Mouse (Mus musculus) embryonic facial prominence, embryonic 15.5 days (tissue): ENCODE measurements at regions not wholly inside any gene's neighbourhood (a gene's known extent, or its start where the extent isn't known, plus 50 kb on each side); places are given as distances from the start of the nearest gene placed in this dataset.

Experiments used
- ATAC-seq: fragments of 200-750 bp; cut with Nextera tagmentation; 2 replicates; pipeline ENCODE4 v1.8.0; 2017; ENCODE audit warnings: low read depth, moderate TSS enrichment; ENCODE audit not compliant: insufficient number of reproducible peaks, low FRiP score, low TSS enrichment
- H3K27ac ChIP-seq: fragments of 300-500 bp; sonication (generic); replicated peaks from 2 replicates; pipeline ENCODE4 v1.5.1; 2015; ENCODE audit warnings: mild to moderate bottlenecking, inconsistent platforms
- H3K27me3 ChIP-seq: fragments of 300-500 bp; sonication (generic); 2 replicates; pipeline ENCODE4 v1.6.1; 2015; ENCODE audit warnings: inconsistent platforms
- H3K36me3 ChIP-seq: fragments of 300-500 bp; sonication (generic); 2 replicates; pipeline ENCODE4 v1.6.1; 2015; ENCODE audit warnings: mild to moderate bottlenecking, inconsistent platforms
- H3K4me1 ChIP-seq: fragments of 300-500 bp; sonication (generic); 2 replicates; pipeline ENCODE4 v1.6.1; 2015; ENCODE audit warnings: inconsistent platforms
- H3K4me2 ChIP-seq: fragments of 300-500 bp; sonication (generic); replicated peaks from 2 replicates; pipeline ENCODE4 v1.6.1; 2015; ENCODE audit warnings: mild to moderate bottlenecking, inconsistent platforms
- H3K4me3 ChIP-seq: fragments of 300-500 bp; sonication (generic); replicated peaks from 2 replicates; pipeline ENCODE4 v1.5.1; 2015; ENCODE audit warnings: mild to moderate bottlenecking, inconsistent platforms
- H3K9ac ChIP-seq: fragments of 300-500 bp; sonication (generic); 2 replicates; pipeline ENCODE4 v1.6.1; 2015; ENCODE audit warnings: inconsistent platforms
- H3K9me3 ChIP-seq: fragments of 300-500 bp; sonication (generic); replicated peaks from 2 replicates; pipeline ENCODE4 v1.6.1; 2016; ENCODE audit warnings: inconsistent platforms
- WGBS: fragments of 180-500 bp; shearing (Covaris S2); methylation state at CpG from one replicate; pipeline ENCODE4 v1.1.7; 2015; 5-methylcytosine and 5-hydroxymethylcytosine counted together

GRCm38 (mm10) chr14:108152981-108153380 is 761.0 kb downstream of the Slitrk1 start:
- H3K4me1 ChIP-seq = no peaks in the 10 kb centered on the region
- H3K27ac ChIP-seq = no peak overlapping the region
- no peak overlapping the region for H3K9ac ChIP-seq
- H3K36me3 ChIP-seq = no peaks in the 10 kb centered on the region
- H3K27me3 ChIP-seq = no peaks in the 10 kb centered on the region
- no peak overlapping the region for H3K4me2 ChIP-seq
- no peaks in the 10 kb centered on the region for H3K9me3 ChIP-seq
- H3K4me3 ChIP-seq = no peak overlapping the region
- 67% methylated on average over 5 of the region's 5 CpGs for WGBS
- no peak for ATAC-seq

- Histone ChIP-seq H3K9me3 (no peaks in the 10 kb centered on the region), H3K27ac (no peak overlapping the region), H3K4me2 (no peak overlapping the region), H3K27me3 (no peaks in the 10 kb centered on the region), H3K4me3 (no peak overlapping the region), H3K36me3 (no peaks in the 10 kb centered on the region), H3K4me1 (no peaks in the 10 kb centered on the region), H3K9ac (no peak overlapping the region)
- 92% methylated on average over 2 of the region's 2 CpGs for WGBS
- no peak for ATAC-seq
Observed at GRCm38 (mm10) chr14:108123147-108123546, 790.8 kb downstream of the Slitrk1 start.

GRCm38 (mm10) chr14:108105009-108105408 is 808.9 kb downstream of the Slitrk1 start:
- WGBS = 72% methylated on average over 2 of the region's 2 CpGs
- ATAC-seq = no peak
- H3K9me3 ChIP-seq = no peaks in the 10 kb centered on the region

GRCm38 (mm10) chr14:108090965-108091364 is 823.0 kb downstream of the Slitrk1 start:
- Histone ChIP-seq H3K4me3 (no peak overlapping the region), H3K27ac (no peak overlapping the region), H3K9ac (no peak overlapping the region), H3K9me3 (no peaks in the 10 kb centered on the region), H3K4me1 (no peaks in the 10 kb centered on the region), H3K27me3 (no peaks in the 10 kb centered on the region), H3K4me2 (no peak overlapping the region), H3K36me3 (no peaks in the 10 kb centered on the region)
- WGBS = 79% methylated on average over 2 of the region's 2 CpGs
- ATAC-seq = no peak

More at GRCm38 (mm10) chr14:108105009-108105408, 808.9 kb downstream of the Slitrk1 start:
- Histone ChIP-seq H3K4me1 (no peaks in the 10 kb centered on the region), H3K9ac (no peak overlapping the region), H3K4me3 (no peak overlapping the region), H3K4me2 (no peak overlapping the region), H3K27me3 (no peaks in the 10 kb centered on the region), H3K36me3 (no peaks in the 10 kb centered on the region), H3K27ac (no peak overlapping the region)

- Histone ChIP-seq H3K9ac (no peak overlapping the region), H3K36me3 (no peaks in the 10 kb centered on the region), H3K9me3 (no peaks in the 10 kb centered on the region), H3K4me3 (no peak overlapping the region), H3K27ac (no peak overlapping the region), H3K4me2 (no peak overlapping the region), H3K27me3 (no peaks in the 10 kb centered on the region), H3K4me1 (no peaks in the 10 kb centered on the region)
- WGBS = 75% methylated on average over 2 of the region's 2 CpGs
- no peak for ATAC-seq
Observed at GRCm38 (mm10) chr14:108049997-108050396, 864.0 kb downstream of the Slitrk1 start.

GRCm38 (mm10) chr14:108035959-108036358 is 878.0 kb downstream of the Slitrk1 start:
- whole genome bisulfite sequencing = 78% methylated on average over 1 of the region's 1 CpGs
- no peaks in the 10 kb centered on the region for H3K27me3 ChIP-seq
- H3K36me3 ChIP-seq = no peaks in the 10 kb centered on the region
- H3K4me3 ChIP-seq = no peak overlapping the region
- no peak overlapping the region for H3K9ac ChIP-seq
- H3K9me3 ChIP-seq = no peaks in the 10 kb centered on the region
- no peak overlapping the region for H3K4me2 ChIP-seq
- ATAC-seq = no peak
- H3K27ac ChIP-seq = no peak overlapping the region
- no peaks in the 10 kb centered on the region for H3K4me1 ChIP-seq

GRCm38 (mm10) chr14:108034162-108034561 is 879.8 kb downstream of the Slitrk1 start:
- no peaks in the 10 kb centered on the region for H3K27me3 ChIP-seq
- no peaks in the 10 kb centered on the region for H3K9me3 ChIP-seq
- no peaks in the 10 kb centered on the region for H3K4me1 ChIP-seq
- no peak for ATAC-seq
- H3K4me3 ChIP-seq = no peak overlapping the region
- 57% methylated on average over 1 of the region's 1 CpGs for WGBS
- no peak overlapping the region for H3K9ac ChIP-seq
- H3K27ac ChIP-seq = no peak overlapping the region
- H3K36me3 ChIP-seq = no peaks in the 10 kb centered on the region
- no peak overlapping the region for H3K4me2 ChIP-seq

GRCm38 (mm10) chr14:108022551-108022950 is 891.4 kb downstream of the Slitrk1 start:
- WGBS = 57% methylated on average over 3 of the region's 3 CpGs
- H3K9ac ChIP-seq = no peak overlapping the region
- ATAC-seq = no peak
- no peaks in the 10 kb centered on the region for H3K36me3 ChIP-seq
- no peaks in the 10 kb centered on the region for H3K9me3 ChIP-seq
- no peak overlapping the region for H3K27ac ChIP-seq
- H3K4me3 ChIP-seq = no peak overlapping the region
- H3K27me3 ChIP-seq = no peaks in the 10 kb centered on the region
- H3K4me1 ChIP-seq = no peaks in the 10 kb centered on the region
- H3K4me2 ChIP-seq = no peak overlapping the region

- Histone ChIP-seq H3K36me3 (no peaks in the 10 kb centered on the region), H3K27ac (no peak overlapping the region), H3K9me3 (no peaks in the 10 kb centered on the region), H3K27me3 (no peaks in the 10 kb centered on the region), H3K4me3 (no peak overlapping the region), H3K4me2 (no peak overlapping the region), H3K4me1 (no peaks in the 10 kb centered on the region), H3K9ac (no peak overlapping the region)
- WGBS = 40% methylated on average over 1 of the region's 1 CpGs
- ATAC-seq = no peak
Observed at GRCm38 (mm10) chr14:108022066-108022465, 891.9 kb downstream of the Slitrk1 start.

GRCm38 (mm10) chr14:108021331-108021730 is 892.6 kb downstream of the Slitrk1 start:
- Histone ChIP-seq H3K4me1 (no peaks in the 10 kb centered on the region), H3K27ac (no peak overlapping the region), H3K9me3 (no peaks in the 10 kb centered on the region), H3K4me2 (no peak overlapping the region), H3K4me3 (no peak overlapping the region), H3K9ac (no peak overlapping the region), H3K27me3 (no peaks in the 10 kb centered on the region), H3K36me3 (no peaks in the 10 kb centered on the region)
- whole genome bisulfite sequencing = 86% methylated on average over 7 of the region's 7 CpGs
- no peak for ATAC-seq

GRCm38 (mm10) chr14:107987752-107988285 is 926.1 kb downstream of the Slitrk1 start:
- Histone ChIP-seq H3K4me3 (no peak overlapping the region), H3K27ac (no peak overlapping the region), H3K36me3 (no peaks in the 10 kb centered on the region), H3K27me3 (no peaks in the 10 kb centered on the region), H3K9ac (no peak overlapping the region), H3K4me1 (no peaks in the 10 kb centered on the region), H3K4me2 (no peak overlapping the region), H3K9me3 (no peaks in the 10 kb centered on the region)
- no peak for ATAC-seq

- Histone ChIP-seq H3K9me3 (no peaks in the 10 kb centered on the region), H3K9ac (no peak overlapping the region), H3K27ac (no peak overlapping the region), H3K36me3 (no peaks in the 10 kb centered on the region), H3K27me3 (no peaks in the 10 kb centered on the region), H3K4me2 (no peak overlapping the region), H3K4me1 (no peaks in the 10 kb centered on the region), H3K4me3 (no peak overlapping the region)
- 76% methylated on average over 3 of the region's 3 CpGs for WGBS
- ATAC-seq = no peak
Observed at GRCm38 (mm10) chr14:107978141-107978540, 935.8 kb downstream of the Slitrk1 start.
